Mouse (Mus musculus) liver, postnatal 0 days (tissue): ENCODE measurements around the gene Tmem8.

ENCODE experiments used
- CTCF ChIP-seq: sonication (generic); IDR thresholded peaks from 2 replicates; pipeline ENCODE4 v1.5.1; 2016; ENCODE audit warnings: antibody characterized with exemption, low read depth
- EP300 ChIP-seq: IDR thresholded peaks from 2 replicates; pipeline ENCODE4 v1.6.1; 2016; ENCODE audit warnings: antibody characterized with exemption, low read depth, mild to moderate bottlenecking

DNA sequence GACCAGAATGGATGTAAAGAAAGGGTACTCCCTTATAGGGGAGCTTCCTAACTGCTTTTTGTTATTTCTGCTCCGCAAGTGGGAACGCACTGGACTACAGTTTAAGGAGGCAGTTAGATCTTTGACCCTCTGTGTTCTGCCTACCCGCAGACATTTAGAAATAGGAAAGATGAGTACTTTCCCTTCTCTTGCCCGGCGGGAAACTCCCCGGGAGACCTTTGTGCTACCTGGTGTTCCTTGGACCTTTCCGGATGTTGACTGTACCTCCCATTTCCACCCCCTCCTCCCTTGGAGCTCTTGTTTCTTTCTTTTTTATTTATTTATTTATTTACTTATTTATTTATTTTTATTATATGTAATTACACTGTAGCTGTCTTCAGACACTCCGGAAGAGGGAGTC lies 962 bp downstream of the Tmem8 start:
- TF ChIP-seq EP300 (no peak), CTCF (no peak)
